Mouse (Mus musculus) bone marrow, adult 2 months (tissue): ENCODE data around the gene Hnf4a. TPM values are rescaled to one million over a fixed set of nuclear protein-coding genes. Genes with fewer than 3 reads are reported as not detected.

ENCODE experiments used
- H3K27ac ChIP-seq: fragments of 200-500 bp; 2 replicates; pipeline ENCODE4 v1.5.1; 2012; ENCODE audit warnings: low read depth, mild to moderate bottlenecking, control low read depth, inconsistent platforms, low read length; ENCODE audit not compliant: control insufficient read depth, poor library complexity, insufficient read depth
- H3K4me1 ChIP-seq: fragments of 200-500 bp; 2 replicates; pipeline ENCODE4 v1.6.1; 2011; ENCODE audit warnings: low read length; ENCODE audit not compliant: control insufficient read depth, insufficient read depth
- H3K4me3 ChIP-seq: fragments of 200-500 bp; replicated peaks from 2 replicates; pipeline ENCODE3; 2011; ENCODE audit warnings: mild to moderate bottlenecking, low read depth, low read length, control low read depth; ENCODE audit not compliant: control insufficient read depth
- CTCF ChIP-seq: fragments of 200-500 bp; IDR thresholded peaks from 2 replicates; pipeline ENCODE4 v1.5.1; 2011; ENCODE audit warnings: low read length, control low read depth; ENCODE audit not compliant: control insufficient read depth, insufficient read depth
- POLR2A ChIP-seq: fragments of 200-500 bp; IDR thresholded peaks from 2 replicates; pipeline ENCODE4 v1.6.1; 2011; ENCODE audit warnings: low read depth, mild to moderate bottlenecking, control low read depth, low read length, borderline replicate concordance; ENCODE audit not compliant: control insufficient read depth
- whole genome bisulfite sequencing: fragments of 180-500 bp; shearing (Covaris S2); methylation state at CpG from one replicate; pipeline ENCODE4 v1.1.7; 2018; 5-methylcytosine and 5-hydroxymethylcytosine counted together
- polyA plus RNA-seq: library from polyadenylated mRNA; stranded (reverse); fragments of >200 nt; gene quantifications from 2 replicates; pipeline ENCODE4 v1.2.4, GENCODE M21; 2011; ENCODE audit warnings: low replicate concordance; ENCODE audit not compliant: missing spikeins, insufficient read depth, insufficient read length

The Hnf4a gene
- polyA plus RNA-seq, 1 experiment = 3.0 TPM

GRCm38 (mm10) chr2:163493976-163494375, 12.6 kb upstream of the Hnf4a start:
- Histone ChIP-seq H3K27ac (no peak overlapping the region), H3K4me1 (no peaks in the 10 kb centered on the region), H3K4me3 (no peak overlapping the region)
- TF ChIP-seq POLR2A (no peak), CTCF (no peak)
- 30% methylated on average over 5 of the region's 5 CpGs for WGBS

GRCm38 (mm10) chr2:163494456-163494855, 12.2 kb upstream of the Hnf4a start:
- H3K4me1 ChIP-seq = no peaks in the 10 kb centered on the region
- H3K4me3 ChIP-seq = no peak overlapping the region
- WGBS = 49% methylated on average over 6 of the region's 6 CpGs
- TF ChIP-seq CTCF = no peak
- no peak for TF ChIP-seq POLR2A
- no peak overlapping the region for H3K27ac ChIP-seq

GRCm38 (mm10) chr2:163502219-163502618, 4.4 kb upstream of the Hnf4a start:
- 65% methylated on average over 2 of the region's 2 CpGs for WGBS
- H3K4me1 ChIP-seq = no peaks in the 10 kb centered on the region; the same call in 1 of the 2 replicates
- H3K27ac ChIP-seq = no peak overlapping the region
- no peak for TF ChIP-seq POLR2A
- no peak for TF ChIP-seq CTCF
- H3K4me3 ChIP-seq = no peak overlapping the region

GRCm38 (mm10) chr2:163503191-163503590, 3.4 kb upstream of the Hnf4a start:
- TF ChIP-seq CTCF (no peak), POLR2A (no peak)
- 63% methylated on average over 7 of the region's 7 CpGs for WGBS
- H3K27ac ChIP-seq = no peak overlapping the region
- H3K4me1 ChIP-seq = no peaks in the 10 kb centered on the region; the same call in 1 of the 2 replicates
- no peak overlapping the region for H3K4me3 ChIP-seq

- WGBS = 39% methylated on average over 7 of the region's 7 CpGs
- TF ChIP-seq POLR2A (no peak), CTCF (no peak)
- no peak overlapping the region for H3K4me3 ChIP-seq
- no peak overlapping the region for H3K27ac ChIP-seq
- H3K4me1 ChIP-seq = no peaks in the 10 kb centered on the region
Measured at GRCm38 (mm10) chr2:163525761-163526243, 19.2 kb downstream of the Hnf4a start.

- Histone ChIP-seq H3K4me1 (no peaks in the 10 kb centered on the region), H3K4me3 (no peak overlapping the region), H3K27ac (no peak overlapping the region)
- TF ChIP-seq CTCF (no peak), POLR2A (no peak)
- 42% methylated on average over 2 of the region's 2 CpGs for WGBS
Measured at GRCm38 (mm10) chr2:163527497-163527896, 20.9 kb downstream of the Hnf4a start.

- WGBS = 67% methylated on average over 8 of the region's 8 CpGs
- no peaks in the 10 kb centered on the region for H3K4me1 ChIP-seq
- no peak overlapping the region for H3K27ac ChIP-seq
- H3K4me3 ChIP-seq = no peak overlapping the region
- TF ChIP-seq CTCF = no peak
- no peak for TF ChIP-seq POLR2A
Measured at GRCm38 (mm10) chr2:163530418-163530817, 23.8 kb downstream of the Hnf4a start.

- TF ChIP-seq POLR2A (no peak), CTCF (peak; percentile 93)
- H3K27ac ChIP-seq = no peak overlapping the region
- WGBS = 14% methylated on average over 9 of the region's 9 CpGs
Measured at GRCm38 (mm10) chr2:163531917-163532316, 25.3 kb downstream of the Hnf4a start.

GRCm38 (mm10) chr2:163533226-163533625, 26.6 kb downstream of the Hnf4a start:
- TF ChIP-seq CTCF = no peak
- no peak for TF ChIP-seq POLR2A
- Histone ChIP-seq H3K4me1 (no peaks in the 10 kb centered on the region), H3K4me3 (no peak overlapping the region), H3K27ac (no peak overlapping the region)
- WGBS = 84% methylated on average over 9 of the region's 9 CpGs

More at GRCm38 (mm10) chr2:163531917-163532316, 25.3 kb downstream of the Hnf4a start:
- H3K4me3 ChIP-seq = no peak overlapping the region
- H3K4me1 ChIP-seq = no peaks in the 10 kb centered on the region
